Mouse (Mus musculus) G1E (cell line): ENCODE results near the gene Fam181a. TPM values are rescaled to one million over a fixed set of nuclear protein-coding genes. Genes with fewer than 3 reads are reported as not detected.

Source experiments
- ATAC-seq: 2 replicates; pipeline ENCODE4 v1.8.0; 2016; ENCODE audit warnings: mild to moderate bottlenecking; ENCODE audit not compliant: insufficient number of reproducible peaks, poor library complexity, low FRiP score, severe bottlenecking; ENCODE audit errors: extremely low read depth
- DNase-seq: peaks from one replicate; pipeline ENCODE4 v3.0.0; 2012; ENCODE audit warnings: low spot score
- H3K27me3 ChIP-seq: 2 replicates; pipeline ENCODE4 v1.6.1; 2012; ENCODE audit warnings: mild to moderate bottlenecking, low read length, inconsistent platforms; ENCODE audit not compliant: insufficient read depth
- H3K36me3 ChIP-seq: replicated peaks from 2 replicates; pipeline ENCODE3; 2012; ENCODE audit warnings: mild to moderate bottlenecking, inconsistent platforms
- H3K4me1 ChIP-seq: 2 replicates; pipeline ENCODE4 v1.6.1; 2012; ENCODE audit warnings: low read depth, low read length, inconsistent platforms, mixed read lengths; ENCODE audit not compliant: insufficient read depth
- H3K4me3 ChIP-seq: 2 replicates; pipeline ENCODE4 v1.5.1; 2012; ENCODE audit warnings: low read depth, mild to moderate bottlenecking, inconsistent platforms, low read length, moderate library complexity, mixed read lengths
- H3K9me3 ChIP-seq: replicated peaks from 2 replicates; pipeline ENCODE4 v1.6.1; 2012; ENCODE audit warnings: inconsistent platforms
- CTCF ChIP-seq: IDR thresholded peaks from 2 replicates; pipeline ENCODE4 v1.5.1; 2012; ENCODE audit warnings: low read depth, low read length, inconsistent platforms, mixed read lengths
- GATA1 ChIP-seq: IDR thresholded peaks from 2 replicates; pipeline ENCODE4 v1.6.1; 2012; ENCODE audit warnings: borderline replicate concordance, low read length, inconsistent platforms, mixed read lengths
- GATA2 ChIP-seq: IDR thresholded peaks from 2 replicates; pipeline ENCODE4 v1.6.1; 2012; ENCODE audit warnings: low read depth, low read length, inconsistent platforms, borderline replicate concordance
- POLR2AphosphoS5 ChIP-seq: IDR thresholded peaks from 2 replicates; pipeline ENCODE4 v1.6.1; 2012; ENCODE audit warnings: low read depth, low read length, inconsistent platforms; ENCODE audit not compliant: insufficient replicate concordance
- TAL1 ChIP-seq: conservative IDR thresholded peaks from 2 replicates; pipeline ENCODE4 v1.6.1; 2012; ENCODE audit warnings: low read depth, low read length, inconsistent platforms, mixed read lengths
- polyA plus RNA-seq: library from polyadenylated mRNA; stranded (reverse); fragments of >175 nt; gene quantifications from 2 replicates; pipeline ENCODE4 v1.2.3, GENCODE M21; 2012
- total RNA-seq, 2 experiments: library from RNA; stranded (forward) in 1 of 2; stranded (reverse) in 1 of 2; fragments of 200-1000 nt in 1 of 2; fragments of >200 nt in 1 of 2; fragmentation: Nextera tagmentation in 1 of 2; gene quantifications; 2 replicates each; pipeline ENCODE4 v1.2.3; 2014 to 2017

Fam181a gene
- not detected in 2 replicates for total RNA-seq (2014; fragmentation: Nextera tagmentation)
- 0.38 TPM in 1 of 2 replicates, not detected in the other for total RNA-seq (2017)
- polyA plus RNA-seq: not detected in 2 replicates

- H3K27me3 ChIP-seq: no peaks in the 10 kb centered on the region
- H3K4me1 ChIP-seq: no peaks in the 10 kb centered on the region
- H3K36me3 ChIP-seq: no peaks in the 10 kb centered on the region
- H3K4me3 ChIP-seq: no peak within 1 kb of the TSS
- TF ChIP-seq CTCF (no peak), POLR2AphosphoS5 (no peak), TAL1 (no peak), GATA1 (no peak), GATA2 (no peak)
- ATAC-seq (no peak), DNase-seq (no peak)
- peaks cover 69% of the 10 kb centered on the region for H3K9me3 ChIP-seq
These were observed at the start of gene Fam181a for GRCm38 (mm10) chr12:103310744-103311267. TSS of gene Fam181a (plus strand) at chr12:103310975.

DNA sequence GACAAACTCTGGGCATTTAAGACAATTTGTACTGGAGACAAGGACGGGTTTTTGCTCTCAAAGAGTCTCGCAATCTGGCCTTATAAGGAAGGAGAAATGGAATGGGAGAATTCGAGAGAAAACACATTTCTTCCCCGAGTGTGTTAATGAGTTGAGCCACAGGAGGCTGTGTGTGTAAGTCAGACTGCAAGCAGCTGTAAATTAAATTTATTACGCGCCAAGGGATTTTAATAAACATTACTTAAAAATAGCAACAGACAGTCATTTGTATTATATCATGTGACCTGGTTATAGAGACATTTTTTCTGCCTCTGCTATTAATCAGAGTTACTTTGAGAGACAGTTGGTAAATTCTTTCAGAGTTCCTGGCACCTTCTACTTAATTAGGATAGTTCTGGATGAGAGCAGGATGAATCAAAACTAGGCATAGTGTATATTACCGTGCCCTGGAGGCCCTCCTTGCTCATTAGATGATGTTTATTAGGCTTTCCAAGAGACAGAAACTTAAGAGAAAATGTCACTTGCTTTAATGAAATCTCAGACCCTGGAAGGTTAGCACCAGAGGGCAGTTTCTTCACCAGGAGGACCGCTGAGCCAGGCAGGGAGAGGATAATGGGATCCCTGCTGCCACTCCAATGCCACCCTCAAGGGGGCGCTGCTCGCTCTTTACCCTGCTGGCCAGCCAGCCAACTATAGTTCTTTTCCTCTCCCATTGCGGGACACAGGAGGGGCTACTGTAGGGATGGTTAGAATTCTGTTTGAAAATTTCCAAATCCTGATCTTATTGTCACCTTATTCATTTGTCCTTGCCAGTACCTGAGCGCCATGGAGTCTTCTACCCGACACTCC lies 48.5 kb upstream of the Fam181a start:
- Histone ChIP-seq H3K4me1 (no peaks in the 10 kb centered on the region), H3K27me3 (no peaks in the 10 kb centered on the region), H3K4me3 (no peak overlapping the region), H3K9me3 (peaks cover 54% of the 10 kb centered on the region), H3K36me3 (no peaks in the 10 kb centered on the region)
- DNase-seq: no peak
- TF ChIP-seq CTCF (no peak), GATA1 (no peak), POLR2AphosphoS5 (no peak), TAL1 (no peak), GATA2 (no peak)
- ATAC-seq: no peak

DNA sequence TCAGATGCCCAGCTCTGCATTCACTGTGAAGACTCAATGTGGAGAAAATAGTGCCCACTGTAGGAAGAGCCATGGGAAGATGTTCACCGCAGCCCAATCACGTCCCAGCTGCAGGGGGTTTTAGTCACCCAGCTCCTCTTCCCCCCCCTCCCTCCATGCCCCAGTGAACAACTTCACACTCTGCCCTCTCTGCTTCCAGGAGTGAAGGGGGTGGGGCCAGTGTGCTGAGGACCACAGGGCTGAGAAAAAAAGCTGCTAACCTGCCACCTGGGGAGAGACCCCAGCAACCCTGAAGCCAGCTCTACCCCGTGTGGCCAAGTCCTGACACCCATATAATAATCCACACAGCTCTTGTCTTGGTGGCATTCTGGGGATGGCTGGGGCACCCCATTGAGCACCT lies 44.2 kb upstream of the Fam181a start:
- DNase-seq: no peak
- no peak for ATAC-seq
- Histone ChIP-seq H3K9me3 (peaks cover 68% of the 10 kb centered on the region), H3K4me1 (no peaks in the 10 kb centered on the region), H3K4me3 (no peak overlapping the region), H3K36me3 (no peaks in the 10 kb centered on the region), H3K27me3 (no peaks in the 10 kb centered on the region)
- no peak for TF ChIP-seq POLR2AphosphoS5
- TF ChIP-seq TAL1: no peak
- no peak for TF ChIP-seq CTCF
- no peak for TF ChIP-seq GATA1
- no peak for TF ChIP-seq GATA2

DNA sequence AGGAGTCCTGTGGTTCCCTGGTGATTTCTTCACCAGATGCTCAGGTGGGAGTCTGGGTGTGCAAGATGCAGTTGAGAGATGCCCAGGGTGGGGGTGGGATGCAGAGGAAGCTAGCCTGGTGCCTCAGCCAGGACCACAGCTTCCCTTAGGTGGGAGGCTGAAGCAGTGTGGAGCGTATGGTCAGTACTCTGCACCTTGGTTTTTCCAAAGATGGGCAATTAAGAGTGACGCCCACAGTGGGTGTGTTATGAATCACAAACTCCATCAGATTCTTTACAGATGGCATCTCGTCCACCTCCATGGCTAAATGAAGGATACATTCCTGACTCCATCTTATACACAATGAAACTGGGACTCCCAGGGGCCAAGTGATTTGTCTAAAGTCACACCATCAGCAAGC lies 38.6 kb upstream of the Fam181a start:
- TF ChIP-seq TAL1: no peak
- Histone ChIP-seq H3K4me3 (no peak overlapping the region), H3K36me3 (no peaks in the 10 kb centered on the region), H3K27me3 (no peaks in the 10 kb centered on the region), H3K9me3 (peaks cover 74% of the 10 kb centered on the region), H3K4me1 (no peaks in the 10 kb centered on the region)
- ATAC-seq (no peak), DNase-seq (no peak)

GRCm38 (mm10) chr12:103273051-103273450 lies 37.7 kb upstream of the Fam181a start:
- Histone ChIP-seq H3K4me3 (no peak overlapping the region), H3K4me1 (no peaks in the 10 kb centered on the region), H3K27me3 (no peaks in the 10 kb centered on the region), H3K9me3 (peaks cover 70% of the 10 kb centered on the region), H3K36me3 (no peaks in the 10 kb centered on the region)
- no peak for TF ChIP-seq POLR2AphosphoS5
- TF ChIP-seq GATA2: no peak
- no peak for TF ChIP-seq CTCF
- TF ChIP-seq TAL1: no peak
- no peak for TF ChIP-seq GATA1
- no peak for ATAC-seq
- no peak for DNase-seq

DNA sequence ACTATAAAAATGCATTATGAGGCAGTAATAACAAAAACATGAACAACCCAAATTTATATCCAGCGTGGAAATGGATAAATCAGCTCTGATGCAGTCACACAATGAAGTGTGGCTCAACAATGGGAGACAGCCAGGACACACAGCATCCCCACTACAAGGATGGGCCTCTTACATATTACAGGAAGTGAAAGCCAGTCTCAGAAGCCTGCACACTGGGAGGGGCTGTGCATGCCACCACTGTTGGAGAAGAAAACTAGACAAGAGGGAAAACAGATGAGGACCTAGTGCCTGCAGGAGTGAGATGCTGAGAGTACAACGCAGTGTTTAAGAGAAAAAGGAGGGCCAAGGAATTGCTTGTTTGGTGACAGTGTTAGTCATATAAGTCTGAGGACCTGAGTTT lies 37.0 kb upstream of the Fam181a start:
- Histone ChIP-seq H3K4me3 (no peak overlapping the region), H3K36me3 (no peaks in the 10 kb centered on the region), H3K9me3 (peaks cover 66% of the 10 kb centered on the region), H3K27me3 (no peaks in the 10 kb centered on the region), H3K4me1 (no peaks in the 10 kb centered on the region)
- TF ChIP-seq TAL1 (no peak), GATA2 (no peak), GATA1 (no peak), POLR2AphosphoS5 (no peak), CTCF (no peak)
- no peak for DNase-seq
- no peak for ATAC-seq
